Mouse (Mus musculus): ENCODE results near the gene Ear1. TPM values are rescaled to one million over a fixed set of nuclear protein-coding genes. Genes with fewer than 3 reads are reported as not detected.
"Not testable (repeated sequence)": the region's sequence is repeated elsewhere in the genome, so short reads cannot be mapped to it uniquely, and the experiment has no call there.

Gene Ear1
- not detected for total RNA-seq (2021)

GRCm38 (mm10) chr14:43875417-43875816, at the start of gene Ear1:
Gene Ear1 (minus strand): TSS chr14:43875517.
- intact Hi-C loops (cut with DNase I); DNase-seq: not testable (repeated sequence)

GRCm38 (mm10) chr14:43924688-43925403, 49.5 kb upstream of the Ear1 start, which contains the start of gene Gm8113:
Gene Gm8113 (plus strand): TSS chr14:43925390.
- peak; percentile 55 for DNase-seq
- intact Hi-C loops (cut with DNase I): not testable (repeated sequence)

GRCm38 (mm10) chr14:43923459-43923858, 48.1 kb upstream of the Ear1 start, which contains the start of gene Ear10:
Gene Ear10 (minus strand): TSS chr14:43923559.
- intact Hi-C loops (cut with DNase I); DNase-seq: not testable (repeated sequence)

GRCm38 (mm10) chr14:43918214-43918613, 42.9 kb upstream of the Ear1 start:
- DNase-seq; intact Hi-C loops (cut with DNase I): not testable (repeated sequence)

- intact Hi-C loops (cut with DNase I); DNase-seq: not testable (repeated sequence)
These were observed 23.3 kb upstream of the Ear1 start for GRCm38 (mm10) chr14:43898577-43898976.

- intact Hi-C loops (cut with DNase I); DNase-seq: not testable (repeated sequence)
These were observed 20.0 kb upstream of the Ear1 start for GRCm38 (mm10) chr14:43895357-43895756.

GRCm38 (mm10) chr14:43891288-43891687, 16.0 kb upstream of the Ear1 start:
- intact Hi-C loops (cut with DNase I): not testable (repeated sequence)

GRCm38 (mm10) chr14:43886235-43886634, 10.9 kb upstream of the Ear1 start:
- DNase-seq; intact Hi-C loops (cut with DNase I): not testable (repeated sequence)

More at GRCm38 (mm10) chr14:43891288-43891687, 16.0 kb upstream of the Ear1 start:
- not testable (repeated sequence) for DNase-seq

- intact Hi-C loops (cut with DNase I); DNase-seq: not testable (repeated sequence)
These were observed 4.7 kb upstream of the Ear1 start for GRCm38 (mm10) chr14:43879966-43880545.

GRCm38 (mm10) chr14:43877789-43878188, 2.5 kb upstream of the Ear1 start:
- intact Hi-C loops (cut with DNase I); DNase-seq: not testable (repeated sequence)

- intact Hi-C loops (cut with DNase I); DNase-seq: not testable (repeated sequence)
These were observed 455 bp downstream of the Ear1 start for GRCm38 (mm10) chr14:43874862-43875261.

GRCm38 (mm10) chr14:43860522-43860921, 14.8 kb downstream of the Ear1 start:
- intact Hi-C loops (cut with DNase I): not testable (repeated sequence)
- peak; percentile 1 for DNase-seq

GRCm38 (mm10) chr14:43859465-43859864, 15.9 kb downstream of the Ear1 start:
- DNase-seq: peak; percentile 0

GRCm38 (mm10) chr14:43843949-43844573, 31.3 kb downstream of the Ear1 start:
- DNase-seq; intact Hi-C loops (cut with DNase I): not testable (repeated sequence)

More at GRCm38 (mm10) chr14:43859465-43859864, 15.9 kb downstream of the Ear1 start:
- intact Hi-C loops (cut with DNase I): not testable (repeated sequence)

GRCm38 (mm10) chr14:43840976-43841375, 34.3 kb downstream of the Ear1 start:
- intact Hi-C loops (cut with DNase I); DNase-seq: not testable (repeated sequence)

- intact Hi-C loops (cut with DNase I): not testable (repeated sequence)
These were observed 40.0 kb downstream of the Ear1 start for GRCm38 (mm10) chr14:43835366-43835765.

GRCm38 (mm10) chr14:43830385-43830784, 44.9 kb downstream of the Ear1 start:
- DNase-seq: not testable (repeated sequence)

More at GRCm38 (mm10) chr14:43835366-43835765, 40.0 kb downstream of the Ear1 start:
- DNase-seq: not testable (repeated sequence)

GRCm38 (mm10) chr14:43824176-43824575, 51.1 kb downstream of the Ear1 start:
- DNase-seq; intact Hi-C loops (cut with DNase I): not testable (repeated sequence)

More at GRCm38 (mm10) chr14:43830385-43830784, 44.9 kb downstream of the Ear1 start:
- intact Hi-C loops (cut with DNase I): not testable (repeated sequence)

GRCm38 (mm10) chr14:43821869-43822268, 53.4 kb downstream of the Ear1 start:
- DNase-seq; intact Hi-C loops (cut with DNase I): not testable (repeated sequence)

- DNase-seq: peak; percentile 17
- intact Hi-C loops (cut with DNase I): not testable (repeated sequence)
These were observed 62.9 kb downstream of the Ear1 start for GRCm38 (mm10) chr14:43812458-43812857.

GRCm38 (mm10) chr14:43808142-43808541, 67.2 kb downstream of the Ear1 start:
- intact Hi-C loops (cut with DNase I); DNase-seq: not testable (repeated sequence)
